Mouse (Mus musculus) cerebellum, adult 11 months (tissue): ENCODE measurements around the gene Lmo7.

Experiments
- DNase-seq: peaks from one replicate; pipeline ENCODE4 v3.0.0; 2022

Lmo7 gene

DNA sequence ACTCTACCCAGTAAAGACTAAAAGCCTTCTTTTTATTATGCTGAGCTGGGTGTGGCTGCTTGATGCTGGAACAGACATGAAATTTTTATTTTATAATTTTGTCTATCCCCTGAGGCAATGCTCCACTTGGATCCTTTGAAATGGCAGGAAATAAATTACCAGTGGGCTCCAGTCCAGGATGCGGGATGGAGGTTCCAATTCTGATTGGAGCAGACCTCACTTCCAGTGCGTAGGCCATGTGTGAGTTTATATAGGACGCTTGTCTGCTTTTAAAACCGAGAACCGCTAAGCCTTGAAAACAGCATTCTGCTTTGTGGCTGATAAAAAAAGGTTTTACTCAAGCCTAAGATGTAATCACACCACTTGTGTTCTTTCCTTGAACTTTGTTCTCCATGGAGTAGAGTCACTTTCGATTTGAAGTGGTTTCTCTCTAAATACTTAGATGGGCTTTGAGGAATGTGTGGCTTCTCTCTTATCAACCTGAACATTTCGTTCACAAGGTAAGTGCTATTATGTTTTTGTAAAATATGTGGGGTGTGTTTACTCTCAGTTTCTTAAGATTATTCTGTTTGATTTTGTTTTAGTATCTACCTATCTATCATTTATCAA, 108.6 kb downstream of the Lmo7 start:
- no peak for DNase-seq

DNA sequence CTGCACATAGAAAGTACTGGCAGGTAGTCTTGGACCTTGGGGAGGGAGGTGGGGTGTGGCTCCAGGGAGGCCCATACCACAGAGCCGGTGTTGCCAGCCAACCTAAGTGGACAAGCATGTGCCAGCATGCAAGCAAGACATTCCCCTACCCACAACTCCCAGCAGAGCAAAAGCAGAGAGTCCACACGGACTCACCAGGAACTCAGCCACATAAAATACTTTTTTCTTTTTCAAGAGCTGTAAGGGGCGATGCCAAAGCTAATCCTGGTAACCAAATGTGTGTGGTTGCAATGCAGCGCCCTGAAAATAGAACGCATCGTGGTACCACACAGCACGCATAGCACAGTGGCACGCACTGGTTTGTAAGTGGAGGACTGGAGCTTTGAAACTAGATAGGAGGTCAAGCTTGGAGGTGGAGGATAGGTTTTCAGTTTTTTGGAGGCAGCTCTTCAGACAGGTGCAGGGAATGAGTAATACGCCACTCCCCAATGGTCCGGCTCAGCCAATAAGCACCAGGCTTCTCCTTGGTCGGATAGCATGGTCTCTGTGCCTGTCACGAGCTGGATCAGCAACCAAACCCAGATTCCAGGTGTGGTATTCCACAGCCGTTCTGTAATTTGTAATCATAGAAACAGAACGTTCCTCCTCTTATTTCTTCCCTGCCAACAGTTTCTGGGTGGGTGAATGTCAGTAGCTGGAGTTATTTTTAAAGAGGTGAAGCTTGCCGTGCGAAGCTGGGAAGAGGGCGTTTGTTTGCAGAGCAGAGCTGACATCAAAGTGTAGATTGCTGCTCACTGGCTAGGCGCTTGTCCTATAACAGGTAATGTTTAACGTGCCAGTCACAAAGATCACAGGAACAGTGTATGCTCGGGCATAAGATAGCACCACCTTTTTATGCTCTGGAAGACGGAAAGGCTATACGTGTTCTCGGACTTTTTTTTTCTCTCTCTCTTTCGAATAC, 110.3 kb downstream of the Lmo7 start:
- DNase-seq, result no peak

DNA sequence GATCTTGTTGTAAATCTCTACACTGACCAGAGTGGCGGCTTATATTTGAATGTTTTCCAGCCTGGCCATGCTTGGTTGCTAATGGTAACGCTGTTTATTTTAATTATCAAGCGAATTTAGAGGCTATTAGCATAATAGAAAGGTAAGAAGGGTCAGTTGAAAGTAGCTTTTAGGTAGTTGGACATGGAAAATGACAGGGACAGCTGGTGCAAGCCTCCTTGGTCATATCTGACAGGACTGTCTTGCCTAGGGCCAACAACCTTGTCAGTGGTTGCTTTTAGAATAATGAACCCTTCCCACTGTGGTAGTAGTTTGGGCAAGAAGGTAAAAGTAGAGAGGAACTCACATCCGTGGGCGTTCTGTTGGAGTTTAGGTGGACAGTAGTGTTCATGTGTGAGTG, 111.5 kb downstream of the Lmo7 start:
- no peak for DNase-seq

DNA sequence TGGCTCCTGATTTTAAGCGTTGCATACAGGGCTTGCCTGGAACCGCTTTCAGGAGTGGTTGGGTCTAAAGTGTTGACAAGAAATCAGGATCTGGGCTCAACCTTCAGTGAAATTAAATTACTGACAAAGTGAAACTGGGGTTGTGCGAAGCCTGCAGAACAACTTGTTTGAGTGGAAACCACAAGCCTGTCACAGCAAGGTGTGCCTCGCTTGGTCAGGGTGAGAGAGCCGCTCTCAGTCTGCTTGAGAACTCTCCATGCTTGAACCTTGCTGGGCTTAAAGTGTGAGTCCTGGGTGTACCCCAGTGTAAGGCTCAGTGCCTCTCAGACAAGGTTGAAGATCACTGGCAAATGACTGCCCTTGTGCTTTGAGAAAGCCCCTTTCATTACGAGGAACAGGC, 112.8 kb downstream of the Lmo7 start:
- DNase-seq, result no peak

DNA sequence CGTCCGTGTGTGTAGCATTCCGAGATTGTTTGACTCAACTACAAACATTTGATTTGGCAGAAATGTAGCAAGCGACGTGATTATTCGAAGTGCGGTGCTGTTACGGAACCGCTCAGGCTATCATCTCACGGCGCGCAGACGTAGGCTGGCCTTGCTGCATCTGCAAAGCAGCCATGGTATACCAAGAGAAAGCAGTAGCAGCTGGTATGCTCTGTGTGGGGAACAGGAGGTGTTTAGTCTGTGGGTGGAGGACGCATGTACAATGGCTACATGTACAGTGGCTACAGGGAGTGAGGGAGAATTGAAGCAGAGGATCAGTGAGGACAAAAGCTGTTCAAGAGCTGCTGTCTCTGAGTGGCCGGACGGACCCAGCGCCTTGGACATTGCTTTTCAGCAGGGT, 113.7 kb downstream of the Lmo7 start:
- no peak for DNase-seq

DNA sequence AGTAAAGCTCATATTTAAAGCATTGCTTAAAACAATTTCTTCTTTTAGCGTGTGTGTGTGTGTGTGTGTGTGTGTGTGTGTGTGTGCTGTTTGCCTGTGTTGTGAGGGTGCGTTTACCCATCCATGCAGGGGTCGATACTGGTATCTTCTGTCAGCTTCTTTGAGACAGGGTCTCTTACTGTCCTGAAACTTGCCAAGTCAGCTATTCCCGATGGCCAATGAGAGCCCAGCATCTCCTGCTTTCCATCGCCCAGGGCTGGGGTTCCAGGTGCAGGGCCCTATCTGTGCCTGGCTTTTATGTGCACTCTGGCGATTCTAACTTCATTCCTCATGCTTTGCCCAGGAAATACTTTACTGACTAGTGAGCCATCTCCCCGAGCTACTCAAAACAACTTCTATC, 114.7 kb downstream of the Lmo7 start:
- no peak for DNase-seq

DNA sequence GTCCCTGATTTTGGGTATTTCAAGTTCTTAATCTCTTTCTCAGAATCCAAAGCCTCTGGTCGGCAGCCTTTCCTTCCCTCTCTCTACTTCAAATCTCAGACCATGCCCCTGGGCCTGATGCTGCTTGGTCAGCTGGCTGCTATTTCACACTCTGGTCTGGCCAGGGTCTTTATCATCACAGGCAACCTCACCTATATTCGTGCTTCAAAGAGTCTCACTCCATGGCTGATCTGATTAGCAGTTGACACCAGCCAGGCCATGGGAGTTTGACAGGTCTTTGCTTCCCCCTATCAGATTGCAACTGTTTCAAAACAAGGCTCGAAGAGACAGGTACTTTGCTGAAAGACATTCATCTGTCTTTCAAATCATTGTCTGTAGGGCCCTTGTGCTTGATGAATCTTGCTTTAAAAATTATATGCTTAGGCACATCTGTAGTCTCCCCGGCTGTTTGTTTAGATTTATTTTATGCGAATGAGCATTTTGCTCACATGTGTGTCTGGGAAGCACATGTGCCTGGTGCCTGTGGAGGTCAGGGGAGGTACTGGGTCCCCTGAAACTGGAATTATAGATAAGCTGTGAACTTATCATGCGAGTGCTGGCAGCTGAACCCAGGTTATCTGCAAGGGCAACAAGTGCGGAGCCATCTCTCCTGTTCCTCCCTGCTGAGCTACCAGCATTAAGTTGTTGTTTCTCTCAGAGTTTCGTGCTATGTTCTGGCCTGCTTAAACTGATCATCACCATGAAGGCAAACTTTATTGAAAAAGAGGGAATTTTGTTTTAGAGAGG, 116.5 kb downstream of the Lmo7 start:
- no peak for DNase-seq

DNA sequence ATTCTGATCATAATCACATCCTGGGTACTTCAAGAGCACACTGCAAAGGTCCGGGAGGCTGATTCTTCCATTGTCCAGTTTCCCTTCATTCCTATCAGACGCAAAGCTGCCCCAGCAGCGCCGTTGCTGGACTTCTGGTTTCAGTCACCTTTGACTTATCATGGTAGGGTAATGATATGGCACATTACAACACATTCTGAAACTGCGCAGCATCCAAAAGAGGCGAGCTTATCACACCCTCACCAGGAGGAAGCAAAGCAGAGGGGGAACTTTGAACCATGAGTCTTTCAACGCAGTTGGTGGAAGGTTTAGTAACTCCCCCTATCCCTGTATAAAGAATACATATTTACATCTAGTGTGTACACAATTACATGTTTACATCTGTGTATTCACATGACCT, 117.8 kb downstream of the Lmo7 start:
- DNase-seq, result no peak

DNA sequence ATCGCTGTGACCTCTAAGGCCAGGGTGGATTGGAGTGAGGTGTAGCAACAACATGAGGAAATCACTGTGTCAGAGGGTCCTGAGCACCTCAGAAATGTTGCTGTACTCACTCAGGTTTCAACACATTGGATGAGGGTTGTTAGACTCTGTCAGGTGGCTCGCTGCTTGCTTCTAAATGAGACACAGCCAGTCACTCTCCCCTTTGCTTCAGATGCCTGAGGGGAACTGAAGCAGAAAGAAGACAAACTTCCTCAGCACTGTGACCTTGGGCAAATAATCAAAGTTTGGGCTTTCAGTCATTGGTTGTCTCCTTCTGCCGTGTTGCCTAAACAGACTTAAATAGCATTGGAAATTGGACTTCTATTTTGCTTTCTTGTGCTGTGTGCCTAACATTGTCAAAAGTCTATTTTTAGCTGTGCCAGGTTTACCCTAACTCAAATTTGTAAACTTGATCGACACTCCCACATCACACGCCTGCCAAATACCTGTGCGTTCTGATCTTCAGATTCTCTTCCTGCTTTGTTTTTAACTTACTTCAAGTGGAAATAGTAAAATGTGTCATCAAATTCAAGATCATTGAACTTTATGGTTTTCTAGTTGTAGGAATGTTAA, 122.9 kb downstream of the Lmo7 start:
- DNase-seq, result no peak

DNA sequence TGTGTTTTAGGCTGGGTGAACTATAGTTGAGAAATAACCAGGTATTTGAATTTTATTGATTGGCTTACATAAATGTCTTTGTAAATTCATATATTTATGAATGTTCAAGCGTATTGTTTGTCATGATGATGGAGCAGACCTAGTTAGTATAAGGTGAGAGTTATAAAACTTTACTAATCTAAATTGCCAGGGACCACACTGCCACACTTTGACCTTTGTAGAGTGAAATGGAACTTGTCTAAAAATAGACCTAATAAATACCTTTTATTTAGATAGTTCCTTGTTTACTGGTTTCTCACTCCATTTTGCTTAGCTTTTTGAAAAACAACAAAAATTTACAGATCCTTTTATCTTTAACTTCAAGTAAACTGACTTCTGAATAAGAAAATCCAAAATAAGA, 123.5 kb downstream of the Lmo7 start:
- DNase-seq, result no peak

DNA sequence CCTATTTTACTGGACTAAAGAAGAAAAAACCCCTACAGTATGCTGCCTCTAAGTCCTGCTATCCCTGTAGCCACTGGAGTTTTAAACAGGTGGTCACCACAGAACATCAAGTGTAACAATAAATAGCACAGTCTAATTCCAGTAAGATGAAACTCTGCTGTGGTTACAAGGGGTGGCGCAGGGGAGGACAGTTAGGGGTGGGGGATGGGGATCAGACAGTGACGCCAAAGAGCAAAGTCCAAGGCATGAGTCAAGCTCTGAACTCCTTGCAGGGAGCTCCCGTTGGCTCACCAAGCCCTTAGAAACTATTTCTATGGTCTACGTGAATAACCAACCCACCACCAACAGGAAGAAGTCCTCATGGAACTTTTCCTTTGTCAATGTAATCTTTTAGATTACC, 124.0 kb downstream of the Lmo7 start:
- DNase-seq, result no peak

DNA sequence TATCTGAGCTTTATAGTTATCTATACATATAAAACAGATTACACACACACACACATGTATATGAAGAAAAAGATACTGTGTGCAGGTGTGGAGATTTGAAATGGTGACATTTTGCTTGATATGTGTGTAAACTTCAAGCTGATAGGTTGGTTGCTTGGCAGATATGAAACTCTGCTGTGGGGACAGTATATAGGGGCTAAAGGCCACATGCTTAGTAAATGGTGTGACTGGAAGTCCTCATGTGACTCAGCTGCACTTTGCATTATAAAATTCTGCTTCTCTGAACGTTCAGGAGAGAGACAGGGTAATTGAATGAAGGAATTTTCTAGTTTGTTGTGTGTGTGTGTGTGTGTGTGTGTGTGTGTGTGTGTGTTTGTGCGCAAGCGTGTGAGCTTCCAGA, 124.5 kb downstream of the Lmo7 start:
- no peak for DNase-seq

DNA sequence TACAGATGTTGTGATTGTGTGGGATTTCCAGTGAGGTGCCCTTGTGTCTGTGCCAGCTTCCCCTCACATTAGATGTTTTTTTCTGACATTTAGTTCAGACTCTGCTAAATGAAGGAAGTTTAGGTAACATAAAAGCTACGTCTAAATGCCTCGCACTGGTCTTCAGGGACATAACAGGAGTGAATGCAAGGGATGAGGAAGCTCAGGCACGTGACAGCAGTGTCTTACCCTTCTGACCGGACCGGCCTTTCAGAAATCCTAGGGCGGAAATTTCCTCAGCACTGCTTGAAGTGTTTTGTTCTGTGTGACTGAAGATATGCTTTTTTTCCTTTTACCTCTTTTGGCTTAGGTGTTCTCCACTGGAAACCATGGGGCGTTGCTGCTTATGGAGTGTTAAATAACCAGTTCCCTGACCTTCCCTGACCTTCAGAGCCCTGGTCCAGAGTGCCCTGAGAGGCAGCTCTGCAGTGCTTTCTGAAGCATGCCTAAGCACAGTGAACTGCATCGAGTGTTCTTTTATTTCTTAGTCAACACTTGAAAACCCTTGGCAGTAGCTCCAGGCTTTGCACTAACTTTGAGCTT, 129.6 kb downstream of the Lmo7 start:
- DNase-seq, result no peak

DNA sequence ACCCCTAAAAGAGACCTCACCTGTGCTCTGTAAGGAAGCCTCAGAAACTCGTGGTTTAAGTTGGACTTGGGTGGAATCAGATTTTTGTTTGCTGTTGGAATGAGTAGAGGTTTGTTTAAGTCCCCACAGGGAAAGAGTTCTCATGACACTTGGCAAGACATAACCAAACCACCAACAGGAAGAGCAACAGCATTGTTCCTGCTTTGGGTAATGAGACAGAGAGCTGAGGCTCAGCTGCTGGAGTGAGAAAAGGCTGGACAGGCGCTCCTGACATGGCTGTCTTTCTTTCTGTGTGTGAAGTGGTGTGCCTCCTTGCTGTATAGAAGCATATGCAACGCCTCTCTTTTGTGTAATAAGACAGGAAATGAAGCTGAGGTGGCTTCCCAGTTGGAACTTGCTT, 132.3 kb downstream of the Lmo7 start:
- DNase-seq, result no peak

DNA sequence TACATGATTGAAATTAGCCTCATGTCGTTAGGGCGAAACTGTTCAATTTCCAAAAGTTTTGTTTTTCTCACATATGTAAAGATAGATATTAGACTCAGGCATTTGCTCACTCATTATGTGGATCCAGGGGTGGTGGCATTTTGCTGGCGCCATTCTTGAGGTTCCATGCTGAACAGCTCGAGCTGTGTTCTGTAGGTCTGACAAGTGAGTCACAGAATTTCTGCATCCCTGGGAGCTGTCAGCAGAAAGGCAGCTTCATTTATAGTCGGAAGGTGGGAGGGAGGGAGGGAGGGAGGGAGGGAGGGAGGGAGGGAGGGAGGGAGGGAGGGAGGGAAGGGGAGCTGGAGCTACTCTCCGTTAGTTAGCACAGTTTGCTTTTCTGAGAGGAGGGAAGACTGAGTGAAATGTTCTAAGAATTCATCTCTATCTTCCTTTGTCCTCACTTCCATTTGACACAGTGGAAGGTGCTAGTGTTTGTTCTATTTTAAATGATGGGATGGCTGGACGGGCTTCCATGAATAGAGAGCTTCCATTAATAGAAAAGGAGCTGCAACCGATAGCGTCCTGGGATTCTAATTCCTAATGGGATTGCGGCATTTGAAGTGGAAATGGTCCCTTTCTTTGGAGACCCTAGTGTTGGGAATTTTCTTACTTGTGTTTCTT, 137.4 kb downstream of the Lmo7 start:
- no peak for DNase-seq

DNA sequence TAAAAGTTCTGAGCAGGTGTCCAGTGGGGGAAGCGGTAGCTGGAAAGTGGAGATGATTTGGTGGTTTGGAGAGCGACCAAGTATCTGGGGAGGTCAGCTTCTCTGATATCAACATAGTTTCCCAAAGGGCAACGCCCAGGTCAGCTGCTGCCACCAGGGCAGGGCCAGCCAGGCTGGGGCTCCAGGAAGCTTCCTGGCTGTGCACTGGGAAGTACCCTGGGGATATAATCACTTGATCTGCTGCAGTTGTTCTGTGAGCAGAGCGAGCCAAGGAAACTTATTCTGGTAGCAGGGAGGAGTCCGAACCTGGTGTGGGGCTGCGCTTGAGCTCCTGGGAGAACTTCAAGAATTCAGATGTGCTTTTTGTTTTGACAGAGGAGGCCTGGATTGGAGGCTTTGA, 139.4 kb downstream of the Lmo7 start:
- DNase-seq, result no peak

DNA sequence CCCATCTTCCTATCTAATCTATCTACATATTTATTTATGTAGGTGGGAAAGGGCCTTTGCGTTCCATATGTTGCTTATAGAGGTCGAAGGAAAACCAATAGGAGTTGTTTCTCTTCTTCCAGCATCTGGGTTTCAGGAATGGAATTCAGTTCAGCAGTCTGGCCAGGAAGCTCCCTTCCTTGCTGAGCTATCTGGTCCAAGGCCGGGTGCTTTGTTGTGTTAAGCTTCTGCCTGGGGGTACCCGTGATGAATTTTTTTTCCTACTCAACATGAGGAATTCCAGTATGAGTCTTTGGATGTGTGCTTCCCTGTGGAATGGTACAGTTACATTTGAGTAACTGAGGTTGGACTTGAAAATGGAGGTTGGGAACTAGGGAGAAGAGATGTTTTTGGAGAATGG, 139.9 kb downstream of the Lmo7 start:
- no peak for DNase-seq

DNA sequence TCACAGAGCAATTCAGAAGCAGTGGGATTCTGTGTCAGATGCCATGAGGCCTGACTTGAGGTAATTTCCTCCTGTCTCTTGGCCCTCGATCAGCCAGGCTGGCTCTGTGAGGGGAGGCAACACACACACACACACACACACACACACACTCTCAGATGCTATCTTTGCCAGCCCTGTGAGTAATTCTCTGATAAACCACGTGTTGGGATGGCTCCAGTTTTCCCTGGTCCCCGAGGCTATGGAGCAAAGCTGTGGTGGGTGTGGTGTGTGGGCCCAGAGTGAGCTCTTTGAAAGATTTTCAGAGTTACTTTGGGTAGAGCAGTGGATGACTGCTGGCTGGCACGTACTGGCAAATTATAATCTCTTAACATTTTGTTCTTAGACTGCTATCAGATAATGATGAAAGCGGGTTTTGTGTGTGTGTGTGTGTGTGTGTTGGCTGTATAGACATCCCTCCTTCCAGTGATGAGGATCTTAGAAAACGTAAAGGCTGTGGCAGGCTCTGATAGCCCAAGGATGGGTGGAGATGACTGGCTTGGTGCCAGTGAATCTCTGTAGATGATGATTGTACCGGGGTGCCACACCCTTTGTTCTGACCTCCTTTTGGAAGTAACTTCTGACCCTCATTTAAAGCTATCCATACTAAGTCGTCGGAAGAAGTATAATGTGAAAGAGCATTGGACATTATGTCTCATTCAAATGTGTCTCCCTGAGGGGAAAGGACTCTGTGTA, 140.6 kb downstream of the Lmo7 start:
- no peak for DNase-seq

DNA sequence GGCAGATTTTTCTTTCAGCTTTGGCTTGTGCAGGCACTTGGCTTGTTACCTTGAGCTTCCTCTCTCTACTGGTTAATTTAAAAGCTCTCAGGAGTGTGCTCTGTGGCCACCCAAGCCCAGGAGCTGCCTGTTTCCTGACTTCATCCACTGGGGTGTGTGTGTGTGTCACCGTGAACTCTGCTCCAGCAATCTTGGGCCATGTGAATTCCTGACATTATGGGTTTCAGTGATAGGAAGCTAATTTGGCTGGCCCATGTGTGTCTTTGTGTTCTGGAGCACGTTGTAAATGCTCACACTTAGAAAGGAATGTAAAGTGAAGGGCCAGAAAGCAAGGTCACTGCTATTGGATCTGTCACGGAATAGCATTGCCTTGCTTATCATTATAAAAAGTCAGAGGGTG, 143.1 kb downstream of the Lmo7 start:
- no peak for DNase-seq

DNA sequence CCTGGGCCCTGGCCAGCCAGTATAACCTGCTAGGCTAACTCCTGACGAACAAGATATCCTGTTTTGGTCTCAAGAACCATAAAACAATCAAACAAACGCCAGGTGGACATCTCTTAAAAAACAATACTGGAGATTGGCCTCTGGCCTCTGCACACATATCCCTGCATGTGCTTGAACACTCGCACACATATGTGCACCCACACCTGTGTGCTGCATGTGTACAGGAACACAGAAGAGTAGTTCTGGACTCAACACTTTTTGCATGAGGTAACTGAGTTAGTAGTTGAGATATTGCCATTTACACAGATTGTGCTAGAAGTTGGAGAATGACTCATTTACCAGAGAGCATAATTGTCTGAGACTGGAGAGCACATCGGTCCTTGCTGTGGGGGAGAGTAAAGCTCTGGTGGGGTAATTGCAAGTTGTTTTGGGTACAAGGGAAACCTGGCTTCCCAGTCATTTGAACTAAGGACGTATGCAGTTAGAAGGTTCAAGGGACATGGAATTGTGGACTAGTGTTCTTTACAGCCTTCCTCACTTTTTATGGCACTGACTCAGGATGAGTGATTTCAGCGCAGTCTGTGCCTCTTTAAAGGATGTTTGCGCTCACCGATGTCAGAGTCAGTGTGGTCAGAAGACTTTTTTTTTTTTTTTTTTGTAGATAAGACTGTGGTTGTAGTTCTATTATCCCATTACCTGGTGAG, 148.7 kb downstream of the Lmo7 start:
- no peak for DNase-seq
